Mouse (Mus musculus): ENCODE results near the gene Abca17.

- TF ChIP-seq GATA1 (IDR thresholded peaks at IDR 0.05; ENCODE audit: low read length) (no peak), TAL1 (IDR thresholded peaks at IDR 0.05; ENCODE audit: low read length) (no peak)
Observed at GRCm38 (mm10) chr17:24226721-24227120, 124.1 kb downstream of the Abca17 start.
